Mouse (Mus musculus): ENCODE measurements around the gene Slc13a5. TPM values are rescaled to one million over a fixed set of nuclear protein-coding genes. Genes with fewer than 3 reads are reported as not detected.

Gene Slc13a5
- polyA plus RNA-seq, 1 experiment from 2014 or later: 2.8 TPM

DNA sequence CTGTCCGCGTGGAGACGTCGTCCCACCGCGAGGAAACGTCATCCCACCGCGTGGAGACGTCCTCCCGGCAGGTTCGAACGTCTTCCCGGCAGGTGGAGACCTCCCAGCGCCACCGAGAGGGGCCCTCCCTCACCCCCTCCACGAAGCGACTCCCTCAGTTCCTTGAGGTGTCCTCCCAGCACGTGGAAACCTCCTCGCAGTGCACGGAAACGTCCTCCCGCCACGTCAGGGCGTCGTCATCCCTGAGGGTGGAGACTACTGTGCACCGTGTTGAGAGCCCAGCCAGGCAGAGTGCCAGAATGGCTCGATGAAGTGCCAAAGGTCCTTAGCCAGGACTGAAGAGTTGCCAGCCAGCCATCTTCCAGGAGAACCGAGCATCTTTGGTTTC lies 51.6 kb downstream of the Slc13a5 start, which contains the start of gene Med31:
Med31 (minus strand) TSS at position 183 of the 388 bp plus-strand sequence.
- peak within 1 kb of the TSS; percentile 83 for H3K9ac ChIP-seq
- H3K27ac ChIP-seq: peak within 1 kb of the TSS; percentile 85
- peak within 1 kb of the TSS; percentile 82 for H3K4me2 ChIP-seq
- peak; percentile 92 for ATAC-seq (replicated peaks)
- no peaks in the 10 kb centered on the region for H3K9me3 ChIP-seq
- peak within 1 kb of the TSS; percentile 84 for H3K4me3 ChIP-seq
- peaks cover 10% of the 10 kb centered on the region for H3K36me3 ChIP-seq (replicated peaks)
- WGBS: 2% methylated on average over 29 of the region's 29 CpGs
- no peaks in the 10 kb centered on the region for H3K27me3 ChIP-seq (replicated peaks)
- peaks cover 30% of the 10 kb centered on the region for H3K4me1 ChIP-seq

DNA sequence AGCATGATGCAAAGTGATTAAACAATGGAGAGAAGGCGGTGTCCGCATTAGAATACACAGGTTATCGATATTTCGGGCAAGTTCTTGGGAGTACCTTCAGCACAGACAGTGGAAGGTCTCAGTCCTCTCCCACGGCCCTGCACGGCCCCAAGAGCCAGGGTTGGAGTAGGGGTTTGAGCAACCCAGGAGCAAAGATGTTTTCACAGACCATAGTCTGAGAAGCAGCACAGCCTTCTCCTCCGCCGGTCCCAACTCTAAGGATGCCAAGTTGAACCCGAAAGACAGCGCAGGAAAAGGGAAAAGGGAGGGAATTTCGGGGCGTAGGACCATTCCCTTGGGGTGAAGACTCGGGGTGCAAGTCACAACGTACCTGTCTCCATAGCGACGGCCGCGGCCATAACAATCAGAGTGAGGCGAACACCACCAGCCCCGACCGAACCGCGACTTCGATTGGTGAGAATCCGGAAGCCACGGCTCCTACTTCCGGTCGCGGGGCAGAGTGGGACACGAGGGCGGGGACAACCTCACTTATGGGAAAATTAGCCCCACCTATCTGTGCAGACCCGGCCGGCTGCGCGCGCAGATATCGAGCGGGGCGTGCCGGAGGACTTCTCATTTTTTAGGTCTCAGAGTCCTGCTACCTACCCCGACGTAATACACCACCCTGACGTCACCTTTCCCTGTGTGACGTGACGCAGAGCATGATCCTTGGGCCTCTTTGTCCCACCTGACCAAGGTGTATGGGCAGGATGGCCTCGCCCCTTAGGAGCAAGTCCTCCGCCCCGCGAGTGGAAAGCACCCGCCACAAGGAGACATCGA lies 52.2 kb downstream of the Slc13a5 start:
- Histone ChIP-seq H3K4me2 (peak overlapping the region; percentile 82), H3K36me3 (replicated peaks) (peaks cover 16% of the 10 kb centered on the region), H3K27ac (peak overlapping the region; percentile 85), H3K4me3 (peak overlapping the region; percentile 84), H3K9ac (peak overlapping the region; percentile 83), H3K9me3 (no peaks in the 10 kb centered on the region), H3K27me3 (replicated peaks) (no peaks in the 10 kb centered on the region), H3K4me1 (peaks cover 30% of the 10 kb centered on the region)
- WGBS: under 1% methylated on average over 51 of the region's 51 CpGs
- ATAC-seq (replicated peaks): peak; percentile 97

DNA sequence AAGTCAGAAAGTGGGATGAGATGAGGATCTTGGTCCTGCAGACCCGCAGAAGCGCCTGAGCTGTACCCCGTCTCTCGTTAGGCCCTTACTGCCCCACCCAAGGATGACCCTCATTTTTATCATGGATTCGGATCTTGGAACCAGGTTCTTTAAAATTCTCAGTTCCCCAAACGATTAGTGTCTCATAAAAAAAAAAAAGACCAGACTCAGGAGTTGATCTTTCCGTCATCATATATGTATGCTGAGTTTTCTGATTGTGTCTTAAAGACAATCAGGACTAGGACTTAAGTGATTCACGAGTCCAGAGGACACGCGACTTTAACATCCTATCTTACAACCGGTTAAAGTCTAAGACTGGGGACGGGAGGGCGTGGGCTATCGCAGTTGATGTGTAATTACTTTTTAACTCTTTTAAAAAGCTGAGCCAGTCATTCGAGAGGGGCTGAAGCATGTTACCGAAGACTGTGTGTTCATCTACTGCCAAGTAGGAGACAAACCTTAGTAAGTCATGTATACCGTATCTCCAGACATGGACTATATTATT lies 59.1 kb downstream of the Slc13a5 start:
- H3K27ac ChIP-seq: peak overlapping the region; percentile 76
- ATAC-seq (replicated peaks): no peak
- 26% methylated on average over 17 of the region's 17 CpGs for WGBS

DNA sequence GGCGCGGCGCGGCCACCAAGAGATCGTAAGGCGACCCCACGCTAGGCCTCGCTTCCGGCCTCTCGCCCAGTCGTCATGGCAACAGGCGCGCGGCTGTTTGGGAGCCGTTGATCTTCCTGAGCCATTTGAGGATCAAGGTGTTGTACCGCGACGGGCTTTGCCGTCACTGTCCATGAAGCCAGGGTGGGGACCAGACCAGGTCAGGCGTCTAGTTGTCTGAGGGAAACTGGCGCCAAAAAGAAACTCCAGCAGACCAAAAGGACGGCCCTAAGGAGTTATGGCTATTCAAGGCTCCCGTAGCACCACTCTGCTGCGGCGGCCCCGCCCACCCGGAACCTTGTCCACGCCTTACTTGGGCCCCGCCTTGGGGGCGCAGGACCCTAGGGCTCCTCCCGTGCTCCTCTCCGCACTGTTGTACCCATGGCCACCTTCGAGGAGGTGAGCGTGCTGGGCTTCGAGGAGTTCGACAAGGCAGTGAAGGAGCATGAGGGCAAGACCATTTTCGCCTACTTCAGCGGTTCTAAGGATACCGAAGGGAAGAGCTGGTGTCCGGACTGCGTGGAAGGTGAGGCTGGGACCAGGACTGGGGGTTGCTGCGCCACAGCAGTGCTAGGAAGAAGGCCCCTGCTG lies 59.7 kb downstream of the Slc13a5 start, which contains the start of the genes 4933427D14Rik and Txndc17:
4933427D14Rik (minus strand) TSS at position 256 of the 630 bp plus-strand sequence.
Txndc17 (plus strand) TSS at position 344 of the 630 bp plus-strand sequence.
- Histone ChIP-seq H3K4me2 (peak within 1 kb of the TSS; percentile 76), H3K27ac (peak within 1 kb of the TSS; percentile 76), H3K4me1 (peaks cover 30% of the 10 kb centered on the region), H3K9ac (peak within 1 kb of the TSS; percentile 80), H3K4me3 (peak within 1 kb of the TSS; percentile 68), H3K9me3 (no peaks in the 10 kb centered on the region), H3K27me3 (replicated peaks) (no peaks in the 10 kb centered on the region), H3K36me3 (replicated peaks) (peaks cover 16% of the 10 kb centered on the region)
- 0% methylated on average over 42 of the region's 42 CpGs for WGBS
- peak; percentile 94 for ATAC-seq (replicated peaks)

More for the DNA sequence above, 59.1 kb downstream of the Slc13a5 start:
- Histone ChIP-seq H3K36me3 (replicated peaks) (peaks cover 16% of the 10 kb centered on the region), H3K9me3 (no peaks in the 10 kb centered on the region), H3K4me3 (peak overlapping the region; percentile 68), H3K4me2 (peak overlapping the region; percentile 76), H3K27me3 (replicated peaks) (no peaks in the 10 kb centered on the region), H3K9ac (peak overlapping the region; percentile 80), H3K4me1 (peaks cover 29% of the 10 kb centered on the region)

DNA sequence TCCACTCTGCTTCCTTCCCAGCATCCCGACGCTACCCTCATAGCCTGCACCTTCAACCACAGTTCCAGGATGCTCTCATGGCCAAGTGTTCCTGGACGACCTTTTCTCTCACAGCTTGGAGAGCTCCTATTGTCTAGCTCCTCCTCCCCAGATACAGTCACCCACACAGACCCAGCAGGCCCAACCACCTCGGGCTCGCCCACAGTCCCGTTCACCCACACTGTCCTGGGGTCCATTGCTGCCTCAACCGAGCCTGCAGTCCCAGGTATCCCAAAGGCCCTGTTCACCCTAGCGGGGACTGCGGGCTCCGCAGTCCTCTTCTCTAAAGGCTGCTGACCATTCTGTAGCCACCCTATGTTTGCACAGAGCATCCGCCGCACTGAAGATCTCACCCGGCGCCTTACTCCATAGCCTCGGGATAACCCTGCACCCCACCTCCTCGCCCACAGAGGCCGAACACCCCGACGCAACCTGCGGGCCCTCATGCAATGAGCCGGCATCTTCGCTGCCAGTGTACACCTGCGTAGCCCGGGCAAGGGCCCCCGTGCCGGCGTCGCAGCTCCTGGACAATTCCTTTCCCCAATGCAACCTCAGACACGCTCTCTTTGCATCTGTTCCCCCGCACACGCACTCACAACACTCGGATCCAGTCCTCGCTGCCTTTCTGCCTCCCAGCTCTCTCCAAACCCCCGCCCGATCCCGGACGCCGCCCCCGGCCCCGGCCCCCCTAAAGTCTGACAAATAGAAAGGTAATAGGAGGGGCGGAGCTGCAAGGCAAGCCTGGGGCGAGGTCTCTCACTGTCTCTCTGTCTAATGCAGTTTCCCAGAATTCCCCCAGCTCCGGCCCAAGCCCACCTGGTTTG lies 60.5 kb downstream of the Slc13a5 start, which contains the start of gene Gm43951:
Gm43951 (minus strand) TSS at position 500 of the 863 bp plus-strand sequence.
- H3K27me3 ChIP-seq (replicated peaks): no peaks in the 10 kb centered on the region
- H3K9ac ChIP-seq: peak within 1 kb of the TSS; percentile 80
- no peaks in the 10 kb centered on the region for H3K9me3 ChIP-seq
- peaks cover 30% of the 10 kb centered on the region for H3K4me1 ChIP-seq
- under 1% methylated on average over 43 of the region's 43 CpGs for WGBS
- peak; percentile 70 for ATAC-seq (replicated peaks)
- H3K4me3 ChIP-seq: peak within 1 kb of the TSS; percentile 68
- peaks cover 16% of the 10 kb centered on the region for H3K36me3 ChIP-seq (replicated peaks)
- H3K27ac ChIP-seq: peak within 1 kb of the TSS; percentile 76
- peak within 1 kb of the TSS; percentile 76 for H3K4me2 ChIP-seq

DNA sequence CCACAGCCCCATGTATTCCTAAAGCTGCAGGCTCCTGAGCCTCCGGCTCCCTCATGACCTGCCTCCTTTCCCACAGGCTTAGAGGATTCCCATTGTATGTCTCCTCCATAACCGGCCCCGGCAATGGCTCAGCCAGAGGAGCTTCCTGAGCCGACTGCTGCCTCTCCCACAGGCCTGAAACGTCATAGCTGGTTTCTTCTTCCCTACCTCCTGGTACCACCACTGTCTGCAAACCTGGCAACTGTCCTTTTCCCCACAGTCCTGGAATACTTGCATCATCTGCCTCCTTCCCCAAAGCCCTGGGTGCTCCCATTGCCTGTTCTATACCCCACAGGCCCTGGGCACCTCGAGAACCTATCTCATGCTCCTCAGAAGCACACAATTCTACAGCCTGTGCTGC lies 61.8 kb downstream of the Slc13a5 start:
- Histone ChIP-seq H3K4me3 (peak overlapping the region; percentile 68), H3K9me3 (no peaks in the 10 kb centered on the region), H3K4me1 (peaks cover 30% of the 10 kb centered on the region), H3K36me3 (replicated peaks) (peaks cover 5% of the 10 kb centered on the region; the same call in 1 of the 2 replicates), H3K4me2 (peak overlapping the region; percentile 76), H3K27me3 (replicated peaks) (no peaks in the 10 kb centered on the region), H3K9ac (no peak overlapping the region), H3K27ac (no peak overlapping the region)
- no peak for ATAC-seq (replicated peaks)
- 75% methylated on average over 6 of the region's 6 CpGs for WGBS

DNA sequence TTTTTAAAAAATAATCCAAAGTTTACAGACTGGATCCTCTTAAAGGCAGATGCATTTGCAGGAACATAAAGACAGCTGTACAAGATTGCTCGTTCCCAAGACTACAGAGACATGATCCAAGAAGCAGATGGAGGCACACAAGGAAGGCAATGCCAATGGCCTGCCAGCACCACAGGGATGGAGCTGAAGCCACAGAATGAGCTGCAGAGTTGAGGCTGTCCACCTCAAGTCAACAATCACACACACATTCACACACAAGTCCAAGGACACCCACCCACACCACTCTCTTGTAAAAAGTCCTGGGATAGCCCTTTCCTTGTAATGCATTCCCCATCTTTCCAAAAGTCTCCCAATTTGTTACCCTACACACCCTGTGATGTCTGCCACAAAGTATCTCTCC lies 63.6 kb downstream of the Slc13a5 start:
- WGBS: 53% methylated on average over 1 of the region's 1 CpGs
- Histone ChIP-seq H3K4me1 (peaks cover 30% of the 10 kb centered on the region), H3K27ac (no peak overlapping the region), H3K36me3 (replicated peaks) (peaks cover 9% of the 10 kb centered on the region; the same call in 1 of the 2 replicates), H3K9me3 (no peaks in the 10 kb centered on the region), H3K4me3 (no peak overlapping the region), H3K4me2 (no peak overlapping the region), H3K27me3 (replicated peaks) (no peaks in the 10 kb centered on the region), H3K9ac (no peak overlapping the region)
- no peak for ATAC-seq (replicated peaks)

GRCm38 (mm10) chr11:72196506-72196905 lies 70.5 kb downstream of the Slc13a5 start:
- Histone ChIP-seq H3K36me3 (replicated peaks) (peaks cover 16% of the 10 kb centered on the region; the same call in 1 of the 2 replicates), H3K4me1 (no peaks in the 10 kb centered on the region), H3K9me3 (no peaks in the 10 kb centered on the region), H3K4me3 (no peak overlapping the region), H3K4me2 (no peak overlapping the region), H3K27me3 (replicated peaks) (no peaks in the 10 kb centered on the region), H3K9ac (no peak overlapping the region), H3K27ac (no peak overlapping the region)
- ATAC-seq (replicated peaks): no peak
- 87% methylated on average over 8 of the region's 8 CpGs for WGBS

- no peaks in the 10 kb centered on the region for H3K9me3 ChIP-seq
- no peak overlapping the region for H3K27ac ChIP-seq
- no peak for ATAC-seq (replicated peaks)
- no peak overlapping the region for H3K4me2 ChIP-seq
- no peaks in the 10 kb centered on the region for H3K4me1 ChIP-seq
- H3K27me3 ChIP-seq (replicated peaks): no peaks in the 10 kb centered on the region
- H3K4me3 ChIP-seq: no peak overlapping the region
- 98% methylated on average over 2 of the region's 2 CpGs for WGBS
- H3K9ac ChIP-seq: no peak overlapping the region
- H3K36me3 ChIP-seq (replicated peaks): peaks cover 34% of the 10 kb centered on the region; the same call in 1 of the 2 replicates
Observed at GRCm38 (mm10) chr11:72194259-72194658, 72.8 kb downstream of the Slc13a5 start.

Data from midbrain, embryonic 15.5 days (tissue).